Mouse (Mus musculus) cerebellum, postnatal 10 days (tissue): ENCODE data around the gene Cyth3.

Experiments used
- DNase-seq, 2 experiments: peaks; one replicate each; pipeline ENCODE4 v3.0.0; 2021; ENCODE audit warnings: mixed read lengths in 2 of 2

The Cyth3 gene

DNA sequence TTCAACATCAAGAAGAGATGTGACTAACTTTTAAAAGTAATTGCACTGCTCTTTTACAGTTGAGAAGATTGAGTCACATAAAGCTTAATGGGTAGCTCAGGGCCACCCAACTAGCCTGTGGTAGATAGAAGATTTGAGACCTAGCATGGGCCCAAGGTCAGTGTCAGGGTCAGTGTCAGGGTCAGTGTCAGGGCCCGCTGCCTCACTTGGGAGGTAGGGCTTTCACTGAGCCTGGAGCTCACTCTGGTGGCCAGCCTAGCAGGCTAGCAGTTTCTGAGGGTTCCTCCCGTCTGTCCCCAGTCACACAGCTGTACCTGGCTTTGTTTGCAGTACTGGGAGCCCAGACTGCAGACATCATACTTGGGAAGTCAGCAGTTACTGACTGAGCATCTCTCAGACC lies 47.1 kb downstream of the Cyth3 start:
- no peak for DNase-seq

DNA sequence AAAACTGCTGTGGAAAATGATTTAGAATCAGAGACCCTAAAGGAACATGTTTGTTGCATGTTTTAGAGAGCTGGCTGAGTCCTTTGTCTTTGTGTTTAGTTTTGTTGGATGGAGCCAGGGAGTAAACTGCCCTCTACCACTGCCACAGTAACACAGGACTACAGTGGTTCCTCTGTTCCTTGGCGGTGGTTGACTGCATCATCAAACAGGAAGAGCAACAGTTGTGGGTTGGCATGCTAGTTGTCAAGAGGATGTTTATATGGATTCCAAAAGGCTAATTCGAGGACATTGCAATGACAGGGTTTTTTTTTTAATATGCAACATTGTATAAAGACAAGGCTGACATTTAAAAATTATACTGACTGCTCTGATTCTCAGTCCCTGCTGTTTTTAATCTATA lies 47.6 kb downstream of the Cyth3 start:
- no peak for DNase-seq

DNA sequence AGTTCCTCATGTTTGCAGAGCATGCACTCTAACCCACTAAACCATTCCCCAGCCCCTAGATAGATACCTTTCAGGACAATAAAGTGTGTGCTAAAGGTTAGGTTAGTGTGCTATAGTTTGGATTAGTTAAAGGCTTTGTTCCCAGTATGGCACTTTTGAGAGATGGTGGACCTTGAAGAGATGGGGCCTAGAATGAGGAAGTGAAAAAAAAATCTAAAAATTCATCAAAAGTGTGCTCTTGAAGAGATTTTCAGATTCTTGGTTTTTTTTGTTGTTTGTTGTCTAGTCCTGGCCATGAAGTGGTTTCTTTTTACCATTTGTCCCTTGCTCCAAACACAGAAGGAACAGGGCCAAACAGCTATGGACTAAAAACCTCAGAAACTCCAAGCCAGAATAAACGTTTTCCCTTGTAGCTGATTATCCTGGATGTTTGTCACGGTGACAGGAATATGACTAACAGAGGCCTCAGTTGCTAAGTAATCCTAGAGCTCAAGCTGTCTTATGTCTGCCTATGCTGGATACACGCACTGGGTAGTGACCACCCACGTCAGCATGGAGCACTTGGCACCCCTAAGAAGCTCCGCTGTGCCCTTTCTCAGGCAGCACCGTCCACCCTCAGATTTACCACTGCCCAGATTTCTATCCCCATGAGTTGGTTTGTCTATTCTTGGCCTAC lies 48.6 kb downstream of the Cyth3 start:
- no peak for DNase-seq

DNA sequence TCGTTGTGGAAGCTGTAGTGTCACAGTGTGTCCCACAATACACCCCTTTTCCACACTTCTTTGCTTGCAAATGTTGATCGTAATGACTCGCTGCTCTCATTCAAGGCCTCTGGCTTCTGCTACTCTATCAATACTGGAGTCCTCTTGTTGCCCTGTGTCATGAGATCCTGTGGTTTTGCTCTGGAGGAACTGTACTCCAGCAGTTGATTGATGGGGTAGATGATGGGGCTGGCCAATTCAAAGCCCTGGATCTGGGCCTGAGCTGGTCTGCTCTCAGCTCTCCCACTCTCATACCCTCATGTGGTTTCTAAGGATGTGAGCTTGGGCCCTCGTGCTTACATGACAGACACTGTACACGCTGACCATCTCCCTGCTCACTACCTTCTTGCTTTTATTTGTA lies 52.3 kb downstream of the Cyth3 start:
- no peak for DNase-seq

DNA sequence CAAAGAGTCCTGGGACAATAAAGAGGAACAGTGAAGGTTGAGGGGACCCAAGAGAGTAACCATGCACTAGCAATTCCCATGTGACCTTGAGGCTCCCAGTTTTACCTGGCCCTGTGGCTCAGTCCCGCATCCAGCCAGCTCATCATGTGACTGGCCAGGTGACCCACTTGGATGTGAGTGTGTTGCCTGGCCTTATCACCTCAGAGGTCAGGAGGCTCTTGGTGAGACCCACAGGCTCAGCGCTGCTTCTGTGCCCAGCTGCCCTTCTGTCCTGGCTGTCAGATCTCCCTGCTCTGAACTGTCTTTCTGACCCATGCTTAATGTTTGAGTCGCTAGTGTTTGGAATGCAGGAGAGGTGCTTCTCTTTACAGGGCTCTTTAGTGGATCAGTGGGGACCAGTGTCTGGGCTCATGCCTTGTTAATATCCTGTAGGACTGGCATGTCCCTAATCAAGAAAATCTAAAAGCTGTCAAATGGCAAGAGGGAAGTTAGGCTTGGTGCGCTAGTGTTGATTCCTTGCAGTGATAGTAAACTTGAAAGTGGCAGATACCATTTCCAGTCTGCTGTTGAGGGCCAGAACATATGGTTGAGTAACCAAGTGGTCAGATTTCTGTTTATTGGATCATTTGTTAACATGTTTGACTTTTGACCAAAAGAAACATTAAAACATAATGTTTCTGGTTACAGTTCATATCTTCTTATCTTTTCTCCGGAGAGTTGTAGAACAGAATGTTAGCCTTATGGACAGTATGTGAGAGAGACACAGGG lies 54.2 kb downstream of the Cyth3 start:
- DNase-seq, result no peak

DNA sequence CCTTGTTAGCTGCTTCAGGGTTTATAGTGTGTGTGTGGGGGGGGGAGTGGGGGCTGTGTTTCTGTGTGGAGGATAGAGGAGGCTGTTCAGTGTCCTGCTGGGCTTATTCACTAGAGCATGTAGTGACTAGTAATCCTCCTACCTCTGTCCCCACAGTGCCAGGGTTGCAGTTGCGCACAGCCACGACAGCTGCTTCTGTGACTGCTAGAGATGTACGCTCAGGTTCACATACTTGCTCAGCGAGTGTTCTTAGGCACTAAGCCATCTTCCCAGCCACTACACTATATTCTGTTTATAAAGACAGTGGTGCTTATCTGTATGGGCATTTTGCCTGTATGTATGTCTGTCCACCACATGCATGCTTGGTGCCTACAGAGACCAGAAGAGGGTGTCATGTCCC lies 55.1 kb downstream of the Cyth3 start:
- no peak for DNase-seq

DNA sequence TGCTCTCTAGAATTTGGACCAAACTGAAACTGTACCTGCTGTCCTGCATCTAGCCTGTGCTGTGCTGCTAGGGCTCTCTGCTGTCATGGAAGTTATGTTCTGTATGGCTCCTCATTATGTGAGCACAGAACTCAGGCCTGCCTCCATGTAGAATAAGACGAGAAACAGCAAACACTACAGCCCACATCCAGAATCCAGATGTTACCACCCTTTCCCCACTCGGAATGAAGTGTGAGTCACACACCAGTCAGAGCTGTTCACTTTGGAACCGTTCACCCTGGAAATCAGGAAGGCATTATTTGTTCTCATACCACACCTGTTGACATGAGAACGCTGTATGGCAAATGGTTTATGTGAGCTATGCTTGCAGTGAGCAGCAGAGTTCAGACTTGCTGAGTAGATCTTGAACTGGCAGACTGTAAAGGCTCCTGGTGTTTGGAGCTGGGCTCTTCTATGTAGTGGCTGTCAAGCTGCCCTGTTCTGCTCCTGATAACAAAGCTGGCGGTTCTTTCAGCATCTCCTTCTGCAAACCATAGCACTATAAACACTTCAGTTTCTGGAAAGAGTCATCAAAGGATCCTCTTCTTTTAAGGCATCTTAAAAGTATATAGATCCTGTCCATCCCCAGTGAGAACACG lies 56.5 kb downstream of the Cyth3 start:
- no peak for DNase-seq

DNA sequence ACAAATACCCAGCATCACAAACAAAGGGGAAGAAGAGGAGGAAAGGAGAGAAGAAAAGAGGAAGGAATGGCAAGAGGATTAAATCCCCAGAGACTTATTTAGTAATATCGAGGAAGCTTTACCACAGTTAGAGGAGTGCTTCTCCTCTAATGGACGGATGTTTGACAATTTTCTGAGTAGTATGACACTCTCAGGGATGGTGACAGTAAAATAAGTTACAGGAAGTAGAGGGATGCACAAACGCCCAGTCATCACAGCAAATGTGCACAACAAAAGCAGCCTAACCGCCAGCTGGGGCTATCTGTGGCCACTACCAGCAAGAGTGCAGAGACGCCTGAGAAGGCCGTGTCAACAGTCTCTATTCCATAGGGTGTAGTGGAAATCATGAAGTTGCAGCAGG lies 57.4 kb downstream of the Cyth3 start:
- DNase-seq, result no peak

DNA sequence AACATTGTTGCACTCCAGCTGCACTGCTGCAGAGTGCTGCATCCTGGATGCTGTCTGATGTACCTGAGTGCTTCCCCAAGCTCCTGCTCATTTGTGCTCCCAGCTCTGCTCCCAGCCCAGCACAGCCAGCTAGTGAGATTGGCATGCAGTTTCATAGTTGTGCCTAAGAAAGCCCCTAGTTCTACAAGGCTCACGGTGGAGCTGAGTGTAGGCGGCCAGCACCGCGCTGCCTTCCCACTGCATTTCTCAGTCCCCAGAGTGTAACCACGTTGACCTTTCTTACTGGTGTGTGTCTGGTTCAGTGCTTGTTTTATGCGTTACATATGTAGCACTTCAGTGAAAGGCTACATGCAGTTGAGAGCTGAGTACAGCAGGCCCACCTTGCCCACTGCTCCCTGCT lies 61.4 kb downstream of the Cyth3 start:
- no peak for DNase-seq

DNA sequence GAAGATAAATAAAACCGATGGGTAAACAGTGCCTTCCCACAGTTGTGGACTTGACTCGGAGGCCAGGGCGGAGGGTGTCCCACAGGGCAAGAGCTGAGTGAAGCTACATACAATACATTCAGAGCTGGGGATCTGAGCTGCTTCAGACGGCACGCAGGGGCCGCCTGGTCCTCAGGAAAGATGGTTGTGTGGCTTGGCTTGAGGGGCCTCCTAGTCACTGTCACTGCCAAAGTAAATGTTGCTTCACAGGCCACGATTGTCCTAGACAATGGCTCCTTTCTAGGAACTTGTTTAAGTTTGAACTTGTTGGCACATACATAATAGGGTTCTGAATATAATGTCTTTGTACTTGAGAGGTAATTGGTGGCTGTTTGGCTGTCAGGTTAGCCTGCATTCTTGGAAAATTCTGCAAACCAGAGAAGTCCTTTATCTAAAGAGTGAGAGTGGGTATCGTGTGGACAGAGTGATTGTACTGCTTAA lies 62.7 kb downstream of the Cyth3 start:
- no peak for DNase-seq

DNA sequence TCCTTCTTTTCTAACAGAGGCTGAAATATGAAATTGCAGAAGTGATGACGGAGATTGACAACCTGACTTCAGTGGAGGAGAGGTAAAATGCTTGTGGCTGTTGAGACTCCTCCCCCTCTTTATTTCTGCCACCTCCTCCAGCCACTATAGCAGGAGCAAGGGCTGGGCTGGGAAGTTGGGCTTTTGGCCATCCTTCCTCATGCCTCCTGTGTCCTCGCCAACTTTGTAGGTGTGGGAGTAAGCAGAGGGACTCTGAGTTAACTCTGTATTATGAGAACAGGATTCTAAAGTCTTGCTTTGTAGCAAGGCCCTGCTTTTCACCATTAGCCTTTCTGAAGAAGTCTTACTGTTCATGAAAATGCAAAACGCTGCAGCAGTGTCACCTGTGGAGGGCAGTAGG lies 64.2 kb downstream of the Cyth3 start:
- DNase-seq, result no peak

DNA sequence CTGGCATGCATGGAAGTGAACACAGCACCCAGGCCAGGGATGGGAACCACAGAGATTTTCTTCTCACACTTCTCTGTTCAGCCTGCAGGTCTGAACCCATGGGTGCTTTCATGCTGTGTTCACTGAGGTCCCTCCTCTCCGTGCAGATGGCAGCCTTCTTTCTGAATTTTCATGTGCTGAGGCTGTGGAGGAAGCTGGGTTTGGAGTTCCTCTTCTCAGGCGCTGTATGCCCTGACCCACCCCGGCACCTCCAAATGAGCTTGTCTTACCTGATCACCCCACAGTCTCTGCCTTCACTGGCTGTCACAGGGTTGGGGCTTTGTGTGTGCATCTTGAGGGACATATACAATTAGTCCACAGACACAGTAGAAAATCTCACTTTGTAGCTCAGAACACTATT lies 65.3 kb downstream of the Cyth3 start:
- no peak for DNase-seq

DNA sequence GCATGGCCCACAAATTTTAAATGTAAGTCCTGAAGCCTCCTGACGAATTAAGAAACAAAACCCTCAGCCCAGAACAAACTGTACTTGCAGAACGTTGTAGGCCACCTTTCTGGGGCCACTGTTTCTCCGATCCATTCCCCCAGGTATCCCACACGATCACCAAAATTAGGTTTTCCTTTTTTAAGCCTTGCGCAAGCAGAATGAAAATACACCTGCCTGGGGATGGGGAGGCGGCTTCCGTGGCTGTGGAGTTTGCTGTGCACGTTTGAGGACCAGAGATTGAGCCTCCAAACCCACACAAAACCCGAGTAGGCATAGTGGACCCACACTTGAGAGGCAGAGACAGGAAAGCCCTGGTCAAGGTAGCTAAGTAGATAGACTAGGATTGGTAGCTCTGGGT lies 68.1 kb downstream of the Cyth3 start:
- no peak for DNase-seq

DNA sequence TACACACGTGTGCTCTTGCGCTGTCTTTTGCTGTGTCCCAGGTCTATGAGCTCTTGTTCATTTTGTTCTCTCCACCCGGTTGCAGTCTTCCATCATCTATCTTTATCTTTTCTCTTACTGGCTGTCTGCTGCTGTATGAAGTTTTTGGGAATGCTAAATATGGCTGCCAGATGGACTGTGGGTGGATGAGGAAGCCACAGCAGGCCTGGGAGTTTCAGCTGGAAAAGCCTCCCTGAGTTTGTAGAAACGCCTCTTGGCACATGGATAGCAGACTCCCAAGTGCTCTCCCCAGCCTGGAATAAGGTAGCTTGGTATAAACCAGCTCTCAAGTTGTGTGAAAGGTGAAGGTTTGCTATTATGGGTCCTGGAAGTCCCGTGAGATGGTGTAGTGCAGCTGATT lies 68.7 kb downstream of the Cyth3 start:
- DNase-seq, result no peak

DNA sequence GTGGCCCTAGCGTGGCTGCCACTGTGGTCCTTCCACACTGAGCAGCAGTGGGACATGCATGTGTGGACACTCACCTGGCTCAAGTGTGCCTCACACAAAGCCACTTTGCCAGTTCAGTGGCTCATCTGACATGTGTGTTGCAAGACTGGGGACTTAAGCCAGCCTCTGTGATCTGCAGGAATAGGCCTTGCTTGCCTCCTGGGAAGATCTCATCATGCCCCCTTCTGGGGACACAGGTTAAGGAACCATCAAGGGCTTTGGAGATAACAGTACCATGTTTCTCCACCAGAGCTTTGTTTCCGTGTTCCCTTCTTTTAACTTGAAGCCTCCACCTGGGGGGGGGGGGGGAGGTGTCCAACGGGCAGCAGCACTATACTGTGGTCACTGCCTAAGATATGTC lies 74.1 kb downstream of the Cyth3 start:
- no peak for DNase-seq

DNA sequence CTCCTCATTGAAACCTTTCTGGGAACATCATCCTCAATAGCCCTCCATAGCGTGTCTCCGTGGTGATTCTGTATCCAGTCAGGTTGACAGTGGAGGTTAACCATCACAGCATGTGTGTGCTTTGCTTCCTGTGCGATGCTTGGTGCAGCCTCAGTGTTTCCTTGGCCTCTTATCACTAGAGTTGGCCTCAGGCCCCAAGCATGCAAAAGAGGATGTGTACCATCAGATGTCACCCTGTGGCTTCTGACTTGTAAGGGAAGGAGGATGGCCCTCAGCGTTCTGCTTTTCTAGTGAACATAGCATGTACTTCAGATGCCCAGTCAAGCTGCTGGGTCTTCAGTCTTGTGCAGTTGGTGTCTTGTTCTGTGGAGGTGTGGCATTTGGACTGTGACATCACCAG lies 76.2 kb downstream of the Cyth3 start:
- DNase-seq, result no peak

DNA sequence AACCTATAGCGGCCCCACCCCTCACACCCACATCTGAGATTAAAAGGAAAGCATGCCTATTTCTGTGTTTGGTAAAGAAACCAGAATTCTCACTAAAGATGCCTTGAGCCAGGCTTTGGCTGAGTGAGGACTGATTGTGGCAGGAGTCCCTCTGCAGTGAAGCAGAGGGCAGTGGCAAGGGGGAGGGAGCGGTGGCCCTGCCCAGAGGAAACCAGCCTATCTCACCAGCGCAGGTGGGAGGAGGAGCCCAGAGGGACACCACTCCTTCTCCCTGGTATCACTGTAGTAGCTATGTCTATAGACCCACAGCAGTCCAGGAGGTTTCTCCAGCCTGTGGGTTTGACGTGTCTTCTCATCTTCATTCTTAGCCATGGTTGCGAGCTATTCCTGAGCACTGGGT lies 78.0 kb downstream of the Cyth3 start:
- no peak for DNase-seq

DNA sequence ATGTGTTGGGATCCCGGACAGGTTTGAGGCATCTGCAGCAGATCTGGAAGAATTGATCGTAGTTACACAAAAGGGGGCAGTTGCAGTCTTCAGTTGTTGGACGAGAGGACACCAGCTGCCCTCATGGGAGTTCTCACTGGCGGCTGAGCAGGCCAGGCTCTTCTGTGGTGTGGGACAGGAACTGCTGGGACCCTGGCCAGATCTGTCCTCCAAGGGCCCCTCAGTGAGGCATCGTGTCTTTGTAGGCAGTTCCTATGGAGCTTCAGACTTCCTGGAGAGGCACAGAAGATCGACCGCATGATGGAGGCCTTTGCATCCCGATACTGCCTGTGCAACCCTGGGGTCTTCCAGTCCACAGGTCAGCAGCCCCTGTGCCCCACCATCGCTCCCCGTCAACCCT lies 78.8 kb downstream of the Cyth3 start:
- no peak for DNase-seq

DNA sequence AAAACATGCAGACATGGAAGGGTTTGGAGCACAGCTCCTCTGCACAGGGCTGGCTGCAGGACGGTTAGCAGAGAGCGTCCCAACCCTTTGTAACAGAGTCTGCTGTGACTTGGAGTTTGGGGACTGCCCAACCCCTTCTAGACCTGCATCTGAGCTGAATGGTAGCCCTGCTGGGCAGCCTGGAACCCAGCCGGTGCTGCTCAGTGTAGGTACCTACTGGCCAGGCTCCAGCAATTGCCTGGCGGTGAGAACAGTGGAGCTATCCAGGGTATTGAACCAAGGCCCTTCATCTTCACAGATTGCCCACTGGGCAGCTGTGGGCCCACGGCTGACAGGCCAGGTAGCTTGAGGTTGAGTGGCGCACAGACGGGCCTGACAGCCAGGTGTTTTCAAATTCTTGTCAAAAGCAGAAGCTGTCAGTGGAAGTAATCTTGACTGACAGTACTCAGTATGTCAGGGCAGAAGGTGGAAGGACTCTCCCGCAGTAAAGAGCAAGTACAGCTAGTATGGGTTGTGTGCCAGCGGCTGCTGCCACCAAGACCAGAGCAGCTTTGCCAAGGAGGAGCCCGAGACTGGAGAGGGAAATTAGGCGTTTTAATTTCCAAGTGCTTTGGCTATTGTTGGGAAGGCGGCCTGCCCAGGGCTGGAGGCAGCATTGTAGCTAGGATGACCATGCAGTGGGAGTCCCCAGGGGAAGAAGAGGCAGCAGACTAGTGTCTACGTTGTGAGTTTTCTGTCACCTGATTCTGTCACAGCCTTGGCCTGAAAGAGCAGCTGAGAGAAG lies 82.8 kb downstream of the Cyth3 start:
- DNase-seq, result peak; percentile 74 to 80

DNA sequence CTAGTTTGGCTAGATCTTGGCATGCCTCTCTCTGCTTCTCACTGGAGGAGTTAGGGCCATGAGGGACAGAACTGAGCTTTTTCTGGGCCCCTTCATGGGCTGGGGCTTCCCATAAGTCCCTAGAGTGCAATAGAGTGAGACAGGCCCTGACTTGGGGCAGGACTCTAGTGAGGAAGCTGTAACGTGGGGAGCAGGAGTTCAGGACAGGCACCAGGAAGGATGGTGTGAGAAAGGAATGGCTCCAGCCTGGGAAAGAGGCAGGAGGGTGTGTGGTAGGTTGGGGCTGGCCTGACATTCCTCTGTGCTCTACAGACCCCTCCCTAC lies 83.4 kb downstream of the Cyth3 start:
- DNase-seq, result no peak

DNA sequence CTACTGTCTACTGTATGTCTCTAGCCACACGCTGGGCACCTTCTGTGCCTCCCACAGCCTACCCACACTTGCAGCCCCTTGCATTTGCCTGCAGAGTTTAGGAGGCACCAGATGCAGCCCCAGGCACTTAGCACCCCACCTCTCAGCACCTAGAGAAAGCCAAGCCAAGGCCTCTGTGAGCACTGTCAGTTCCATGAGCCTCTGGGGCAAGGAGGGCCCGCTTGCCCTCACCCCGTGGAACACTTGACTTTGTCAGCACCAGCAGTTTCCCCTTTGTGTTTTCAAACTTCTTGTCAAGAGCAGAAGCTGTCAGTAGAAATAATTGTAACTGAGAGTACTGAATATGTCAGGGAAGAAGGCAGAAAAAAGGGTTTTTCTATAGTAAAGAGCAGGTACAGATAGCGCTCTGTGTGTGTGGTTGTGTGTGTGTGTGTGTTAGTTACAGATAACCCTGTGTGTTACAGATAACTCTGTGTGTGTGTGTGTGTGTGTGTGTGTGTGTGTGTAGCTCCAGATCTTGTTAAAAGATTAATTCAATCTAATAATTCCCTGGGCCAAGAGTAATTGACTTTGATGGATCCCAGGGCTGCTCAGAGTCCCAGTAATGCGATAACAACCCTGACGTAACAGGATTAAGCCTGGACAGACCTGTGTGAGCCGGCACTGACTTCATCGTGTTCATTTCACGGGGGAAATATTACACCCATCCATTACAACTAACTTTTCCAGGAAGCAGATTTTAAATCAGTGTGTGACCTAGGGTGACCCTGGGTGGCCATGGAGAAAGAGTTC lies 84.0 kb downstream of the Cyth3 start:
- DNase-seq, result no peak

DNA sequence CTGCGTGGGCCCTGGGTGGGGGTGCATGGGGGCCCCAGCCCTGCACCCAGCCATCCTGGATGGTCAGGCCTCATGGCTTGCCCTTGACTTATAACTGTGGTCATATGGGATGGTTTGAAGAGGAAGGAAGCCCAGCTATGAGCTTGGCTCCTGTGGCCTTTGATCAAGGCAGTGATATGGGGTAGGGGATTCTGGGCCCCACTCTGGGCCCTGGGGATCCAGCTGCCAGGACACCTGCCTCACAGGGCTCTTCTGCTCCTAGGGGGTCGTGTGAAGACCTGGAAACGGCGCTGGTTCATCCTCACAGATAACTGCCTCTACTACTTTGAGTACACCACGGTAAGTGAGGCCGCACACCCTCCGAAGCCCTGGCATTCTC lies 84.6 kb downstream of the Cyth3 start:
- DNase-seq, result no peak

DNA sequence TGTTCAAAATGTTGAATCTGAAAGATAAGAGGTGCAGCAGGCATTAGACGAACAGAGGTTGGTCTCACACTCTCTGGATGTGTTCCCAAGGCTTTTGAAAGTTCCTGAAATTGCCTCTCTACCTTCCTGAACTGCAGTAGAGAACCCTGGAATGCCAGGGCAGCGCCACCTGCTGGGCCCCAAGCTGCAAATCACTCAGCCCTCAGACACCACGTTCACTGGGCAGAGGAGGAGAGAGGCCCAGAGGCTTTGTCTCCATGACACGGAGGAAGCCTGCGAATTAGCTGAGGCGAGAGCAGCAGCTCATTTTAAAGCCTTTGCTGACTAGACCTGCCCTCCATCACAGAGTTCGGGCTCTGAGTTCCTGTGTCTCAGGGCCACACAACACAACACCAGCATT lies 89.1 kb downstream of the Cyth3 start:
- DNase-seq, result peak; percentile 78 to 80
